Mouse (Mus musculus) bone marrow, adult 2 months (tissue): ENCODE results near the gene Asf1b. TPM values are rescaled to one million over a fixed set of nuclear protein-coding genes. Genes with fewer than 3 reads are reported as not detected.
A peak's percentile ranks its signal among the peaks of the same experiment; 100 is the strongest.

Experiments
- H3K27ac ChIP-seq: fragments of 200-500 bp; 2 replicates; pipeline ENCODE4 v1.5.1; 2012; ENCODE audit warnings: low read depth, mild to moderate bottlenecking, control low read depth, inconsistent platforms, low read length; ENCODE audit not compliant: control insufficient read depth, poor library complexity, insufficient read depth
- H3K4me1 ChIP-seq: fragments of 200-500 bp; 2 replicates; pipeline ENCODE4 v1.6.1; 2011; ENCODE audit warnings: low read length; ENCODE audit not compliant: control insufficient read depth, insufficient read depth
- H3K4me3 ChIP-seq: fragments of 200-500 bp; replicated peaks from 2 replicates; pipeline ENCODE3; 2011; ENCODE audit warnings: mild to moderate bottlenecking, low read depth, low read length, control low read depth; ENCODE audit not compliant: control insufficient read depth
- CTCF ChIP-seq: fragments of 200-500 bp; IDR thresholded peaks from 2 replicates; pipeline ENCODE4 v1.5.1; 2011; ENCODE audit warnings: low read length, control low read depth; ENCODE audit not compliant: control insufficient read depth, insufficient read depth
- POLR2A ChIP-seq: fragments of 200-500 bp; IDR thresholded peaks from 2 replicates; pipeline ENCODE4 v1.6.1; 2011; ENCODE audit warnings: low read depth, mild to moderate bottlenecking, control low read depth, low read length, borderline replicate concordance; ENCODE audit not compliant: control insufficient read depth
- WGBS: fragments of 180-500 bp; shearing (Covaris S2); methylation state at CpG from one replicate; pipeline ENCODE4 v1.1.7; 2018; 5-methylcytosine and 5-hydroxymethylcytosine counted together
- polyA plus RNA-seq: library from polyadenylated mRNA; stranded (reverse); fragments of >200 nt; gene quantifications from 2 replicates; pipeline ENCODE4 v1.2.4, GENCODE M21; 2011; ENCODE audit warnings: low replicate concordance; ENCODE audit not compliant: missing spikeins, insufficient read depth, insufficient read length

The Asf1b gene
- polyA plus RNA-seq, 1 experiment = 48.8 TPM

- H3K4me1 ChIP-seq = peaks cover 2% of the 10 kb centered on the region; the same call in 1 of the 2 replicates
- TF ChIP-seq POLR2A (no peak), CTCF (no peak)
- no peak overlapping the region for H3K4me3 ChIP-seq
These were observed 40.7 kb downstream of the Asf1b start for GRCm38 (mm10) chr8:83995973-83996372.

GRCm38 (mm10) chr8:83996567-83997505 is 41.5 kb downstream of the Asf1b start:
- H3K4me3 ChIP-seq = peak overlapping the region; percentile 75
- peak overlapping the region; percentile 86 for H3K27ac ChIP-seq
- H3K4me1 ChIP-seq = peaks cover 2% of the 10 kb centered on the region; the same call in 1 of the 2 replicates

More at GRCm38 (mm10) chr8:83995973-83996372, 40.7 kb downstream of the Asf1b start:
- 34% methylated on average over 12 of the region's 12 CpGs for WGBS
- H3K27ac ChIP-seq = no peak overlapping the region

DNA sequence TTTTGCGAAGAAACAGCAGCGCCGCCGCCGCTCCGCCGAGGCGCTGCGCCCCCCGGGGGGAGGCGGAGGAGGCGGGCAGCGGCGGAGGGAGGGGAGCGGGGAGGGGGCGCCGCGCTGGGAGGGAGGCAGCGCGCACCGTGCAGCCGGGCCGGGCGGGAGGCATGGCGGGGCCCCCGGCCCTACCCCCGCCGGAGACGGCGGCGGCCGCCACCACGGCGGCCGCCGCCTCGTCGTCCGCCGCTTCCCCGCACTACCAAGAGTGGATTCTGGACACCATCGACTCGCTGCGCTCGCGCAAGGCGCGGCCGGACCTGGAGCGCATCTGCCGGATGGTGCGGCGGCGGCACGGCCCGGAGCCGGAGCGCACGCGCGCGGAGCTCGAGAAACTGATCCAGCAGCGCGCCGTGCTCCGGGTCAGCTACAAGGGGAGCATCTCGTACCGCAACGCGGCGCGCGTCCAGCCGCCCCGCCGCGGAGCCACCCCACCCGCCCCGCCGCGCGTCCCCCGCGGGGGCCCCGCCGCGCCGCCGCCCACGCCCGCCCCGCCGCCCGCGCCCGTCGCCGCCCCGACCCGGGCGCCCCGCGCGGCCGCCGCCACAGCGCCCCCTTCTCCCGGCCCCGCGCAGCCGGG is 42.3 kb downstream of the Asf1b start, which contains the start of gene Samd1:
Gene Samd1, plus strand, starts transcription at position 162 of the 631 bp plus-strand sequence.
- TF ChIP-seq CTCF = no peak
- peak; percentile 27; the same call in 1 of the 2 replicates for TF ChIP-seq POLR2A
- peak within 1 kb of the TSS; percentile 75 for H3K4me3 ChIP-seq
- H3K27ac ChIP-seq = peak within 1 kb of the TSS; percentile 86
- WGBS = 14% methylated on average over 109 of the region's 112 CpGs
- peaks cover 2% of the 10 kb centered on the region; the same call in 1 of the 2 replicates for H3K4me1 ChIP-seq

More at GRCm38 (mm10) chr8:83996567-83997505, 41.5 kb downstream of the Asf1b start:
- TF ChIP-seq CTCF (no peak), POLR2A (peak; percentile 85)
- under 1% methylated on average over 57 of the region's 103 CpGs for WGBS

DNA sequence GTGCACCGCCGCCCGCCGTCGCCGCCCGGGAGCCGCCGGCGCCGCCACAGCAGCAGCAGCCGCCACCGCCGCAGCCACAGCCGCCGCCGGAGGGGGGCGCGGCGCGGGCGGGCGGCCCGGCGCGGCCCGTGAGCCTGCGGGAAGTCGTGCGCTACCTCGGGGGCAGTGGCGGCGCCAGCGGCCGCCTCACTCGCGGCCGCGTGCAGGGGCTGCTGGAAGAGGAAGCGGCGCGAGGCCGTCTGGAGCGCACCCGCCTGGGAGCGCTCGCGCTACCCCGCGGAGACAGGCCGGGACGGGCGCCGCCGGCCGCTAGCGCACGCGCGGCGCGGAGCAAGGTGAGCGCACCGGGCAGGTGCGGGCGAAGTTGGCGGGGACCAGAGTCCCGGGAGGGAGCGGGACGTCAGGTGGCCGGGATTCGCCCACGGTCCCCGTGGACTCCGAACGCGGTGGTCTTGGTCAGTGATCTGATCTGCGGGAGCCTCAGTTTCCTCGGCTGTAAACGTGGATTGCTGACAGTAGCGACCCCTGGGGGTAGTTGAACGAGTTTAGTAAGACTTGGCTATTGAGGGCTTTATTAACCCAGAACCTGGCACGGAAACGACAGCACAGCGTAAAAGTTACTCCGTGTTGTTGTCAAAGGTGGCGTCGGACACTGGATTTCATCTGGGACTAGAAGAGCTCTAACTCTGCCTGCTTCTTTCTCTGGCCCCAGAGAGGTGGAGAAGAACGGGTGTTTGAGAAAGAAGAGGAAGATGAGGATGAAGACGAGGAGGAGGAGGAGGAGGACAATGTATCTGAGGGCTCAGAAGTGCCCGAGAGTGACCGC is 43.1 kb downstream of the Asf1b start:
- H3K4me1 ChIP-seq = peaks cover 2% of the 10 kb centered on the region; the same call in 1 of the 2 replicates
- peak overlapping the region; percentile 72 for H3K27ac ChIP-seq
- WGBS = 9% methylated on average over 92 of the region's 92 CpGs
- peak overlapping the region; percentile 67 for H3K4me3 ChIP-seq
- TF ChIP-seq POLR2A (no peak), CTCF (peak; percentile 25; the same call in 1 of the 2 replicates)

GRCm38 (mm10) chr8:83999057-83999705 is 43.9 kb downstream of the Asf1b start:
- Histone ChIP-seq H3K4me3 (peak overlapping the region; percentile 67), H3K27ac (no peak overlapping the region), H3K4me1 (peaks cover 2% of the 10 kb centered on the region; the same call in 1 of the 2 replicates)
- WGBS = 82% methylated on average over 16 of the region's 16 CpGs
- TF ChIP-seq POLR2A = no peak
- TF ChIP-seq CTCF = no peak

DNA sequence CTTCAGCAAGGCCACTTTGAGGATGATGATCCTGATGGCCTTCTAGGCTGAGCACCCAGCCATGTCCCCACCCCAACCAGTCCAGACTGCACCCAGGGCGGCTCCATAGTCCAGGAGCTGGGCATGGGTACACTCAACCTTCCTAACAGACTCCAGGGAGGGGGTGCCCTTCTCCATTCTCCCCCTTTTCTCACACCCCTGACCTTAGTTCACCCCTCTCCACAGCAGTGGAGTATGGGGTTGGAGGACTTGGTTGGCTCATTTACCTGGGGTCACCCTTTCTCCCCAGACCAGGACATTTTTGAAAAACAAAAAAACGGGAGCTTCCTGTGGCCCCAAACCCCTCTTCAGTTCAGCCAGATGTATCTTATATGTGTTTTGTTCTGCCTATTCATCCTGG is 44.5 kb downstream of the Asf1b start:
- 86% methylated on average over 2 of the region's 2 CpGs for WGBS
- Histone ChIP-seq H3K4me1 (peaks cover 2% of the 10 kb centered on the region; the same call in 1 of the 2 replicates), H3K27ac (no peak overlapping the region), H3K4me3 (no peak overlapping the region)
- TF ChIP-seq CTCF (no peak), POLR2A (no peak)

- 94% methylated on average over 61 of the region's 61 CpGs for WGBS
- Histone ChIP-seq H3K27ac (no peak within 1 kb of the TSS), H3K4me1 (peaks cover 2% of the 10 kb centered on the region; the same call in 1 of the 2 replicates), H3K4me3 (no peak within 1 kb of the TSS)
- TF ChIP-seq CTCF (no peak), POLR2A (no peak)
These were observed 46.1 kb downstream of the Asf1b start, which contains the start of gene 1700067K01Rik for GRCm38 (mm10) chr8:84001281-84002000. Gene 1700067K01Rik, plus strand, starts transcription at chr8:84001502.
